Mouse (Mus musculus): ENCODE data around the gene Gtpbp1.

GRCm38 (mm10) chr15:79760956-79761355, 70.3 kb downstream of the Gtpbp1 start:
- TF ChIP-seq CTCF (IDR thresholded peaks at IDR 0.05; ENCODE audit: low read depth, low read length) (no peak), POLR2A (IDR thresholded peaks at IDR 0.05; ENCODE audit: extremely low read depth, insufficient read depth, low read length) (no peak)
